Mouse (Mus musculus) WW6 (cell line): ENCODE measurements around the gene Cnot6l.
A peak's percentile ranks its signal among the peaks of the same experiment; 100 is the strongest.

ENCODE experiments used
- DNase-seq: peaks from one replicate; pipeline ENCODE4 v3.0.0-alpha.2; 2013; ENCODE audit warnings: low read depth, low spot score

Cnot6l gene

GRCm38 (mm10) chr5:96164021-96164411, at the start of gene Cnot6l:
Gene Cnot6l (minus strand): TSS chr5:96164171.
- DNase-seq: no peak

- DNase-seq: peak; percentile 82
Observed at GRCm38 (mm10) chr5:96209916-96210583, 46.1 kb upstream of the Cnot6l start.

GRCm38 (mm10) chr5:96209459-96209858, 45.5 kb upstream of the Cnot6l start, which contains the start of gene Mrpl1:
Gene Mrpl1 (plus strand): TSS chr5:96209493.
- DNase-seq: no peak

- DNase-seq: no peak
Observed at GRCm38 (mm10) chr5:96208543-96208942, 44.6 kb upstream of the Cnot6l start.

DNA sequence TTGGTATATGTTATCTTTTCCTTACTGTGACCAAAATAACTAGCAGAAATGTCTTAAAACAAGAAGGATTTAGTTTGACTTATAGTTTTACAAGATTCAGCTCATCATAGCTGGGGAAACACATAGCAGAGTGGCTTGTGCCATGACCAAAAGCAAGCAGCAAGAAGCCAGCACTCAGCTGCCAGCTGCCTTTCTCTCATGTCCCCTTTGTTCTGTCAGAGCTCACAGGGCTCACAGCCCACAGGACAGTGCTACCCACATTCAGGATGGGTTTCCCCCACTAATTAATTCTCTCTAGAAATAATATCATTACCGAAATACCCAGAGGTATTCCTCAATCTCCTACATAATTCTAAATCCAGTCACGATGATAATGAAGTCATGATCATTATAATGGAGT, 43.6 kb upstream of the Cnot6l start:
- DNase-seq: no peak

GRCm38 (mm10) chr5:96206897-96207296, 42.9 kb upstream of the Cnot6l start:
- DNase-seq: no peak

DNA sequence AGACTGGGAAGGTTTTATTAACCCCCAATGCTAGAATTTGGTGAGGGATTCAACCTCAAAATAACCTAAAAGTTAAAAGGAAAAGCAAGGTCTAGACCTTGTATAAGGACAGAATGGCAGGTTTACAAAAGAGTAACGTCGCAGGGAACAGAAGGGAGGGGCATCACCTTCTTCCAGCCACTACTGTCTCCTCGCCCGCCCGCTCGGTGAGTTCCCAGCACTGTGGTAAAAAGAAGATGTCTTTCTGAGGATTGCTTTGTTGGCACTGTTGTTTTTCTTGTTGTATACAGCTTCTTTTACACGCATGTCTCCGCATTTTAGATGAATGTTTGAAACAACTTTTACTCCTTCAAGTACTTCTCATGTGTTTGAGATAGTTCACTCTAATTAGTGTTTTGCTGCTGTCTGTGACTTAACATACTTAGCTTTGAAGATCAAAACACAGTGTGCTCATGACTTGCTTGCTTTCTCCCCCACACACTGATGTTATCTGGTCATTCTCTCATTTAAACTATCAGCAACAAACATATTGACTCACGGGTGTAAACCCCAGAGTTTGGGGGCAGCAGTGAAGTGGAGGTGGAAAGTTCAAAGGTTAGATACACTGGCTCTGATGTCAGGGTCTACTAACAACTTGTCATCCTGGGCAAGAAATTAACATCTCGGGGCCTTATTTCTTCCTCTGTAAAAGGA, 37.6 kb upstream of the Cnot6l start:
- DNase-seq: no peak

GRCm38 (mm10) chr5:96200269-96200668, 36.3 kb upstream of the Cnot6l start:
- DNase-seq: no peak

DNA sequence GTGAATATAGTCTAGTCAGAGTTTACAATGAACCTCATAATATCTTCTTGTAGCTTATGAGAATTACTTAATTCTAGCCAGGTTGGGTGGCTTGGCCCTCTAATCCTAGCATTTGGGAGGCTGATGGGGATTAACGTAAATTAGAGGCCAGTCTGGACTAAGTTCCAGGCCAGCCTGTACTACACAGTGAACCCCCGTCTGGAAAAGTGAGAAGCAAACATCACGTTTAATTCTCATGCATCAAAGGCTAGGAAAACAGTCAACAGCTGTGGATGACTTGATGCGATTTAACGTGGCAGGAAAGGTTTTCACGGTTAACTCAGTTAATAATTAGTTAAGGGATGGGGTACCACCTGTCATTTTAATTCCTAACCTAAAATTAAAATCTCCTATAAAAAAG, 34.3 kb upstream of the Cnot6l start:
- DNase-seq: no peak

DNA sequence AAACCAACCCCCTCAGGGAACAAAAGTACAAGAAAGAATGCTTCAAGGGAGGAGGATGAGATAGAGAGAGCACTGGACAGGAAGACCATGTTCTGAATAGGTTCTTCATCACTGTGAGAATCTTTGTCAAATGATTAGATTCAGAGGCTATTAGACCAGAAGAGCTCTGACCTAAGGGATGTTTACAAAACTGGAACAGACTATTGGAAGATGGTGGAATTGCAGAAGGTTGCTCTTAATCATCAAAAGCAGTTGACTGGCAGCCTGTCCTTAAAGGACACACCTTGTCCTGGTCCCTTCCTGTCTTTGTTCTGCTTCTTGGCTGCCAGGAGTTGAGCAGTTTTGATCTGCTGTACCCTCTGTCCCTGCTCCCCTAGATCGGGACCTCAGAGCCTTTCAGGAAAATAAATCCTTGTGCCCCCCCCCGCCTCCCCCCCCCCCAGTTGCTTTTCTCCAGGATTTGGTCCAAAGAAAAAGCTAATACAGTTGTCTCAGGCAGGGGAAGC, 32.6 kb upstream of the Cnot6l start:
- DNase-seq: no peak

GRCm38 (mm10) chr5:96191251-96191650, 27.3 kb upstream of the Cnot6l start:
- no peak for DNase-seq

GRCm38 (mm10) chr5:96189761-96190160, 25.8 kb upstream of the Cnot6l start:
- DNase-seq: no peak

GRCm38 (mm10) chr5:96183987-96184386, 20.0 kb upstream of the Cnot6l start:
- DNase-seq: no peak

DNA sequence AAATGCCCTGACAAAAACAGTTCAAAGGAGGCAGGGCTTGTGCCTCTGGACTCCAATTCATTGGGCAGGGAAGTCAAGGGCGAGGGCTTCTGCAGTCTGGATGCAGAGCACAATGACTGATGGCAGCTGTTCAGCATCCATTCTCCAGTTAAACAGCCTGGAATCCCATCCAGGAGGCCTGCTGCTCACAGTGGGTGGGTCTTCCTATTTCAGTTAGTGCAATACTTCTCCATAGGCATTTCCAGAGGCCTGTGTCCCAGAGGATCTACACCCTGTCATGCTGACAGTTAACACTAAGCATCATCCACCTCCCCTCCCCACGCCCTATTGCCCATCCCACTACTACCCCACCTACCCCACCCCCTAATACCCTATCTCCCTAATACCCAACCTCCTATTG, 19.2 kb upstream of the Cnot6l start:
- DNase-seq: no peak

- no peak for DNase-seq
Observed at GRCm38 (mm10) chr5:96176879-96177358, 12.9 kb upstream of the Cnot6l start.

- DNase-seq: no peak
Observed at GRCm38 (mm10) chr5:96176121-96176520, 12.2 kb upstream of the Cnot6l start.

DNA sequence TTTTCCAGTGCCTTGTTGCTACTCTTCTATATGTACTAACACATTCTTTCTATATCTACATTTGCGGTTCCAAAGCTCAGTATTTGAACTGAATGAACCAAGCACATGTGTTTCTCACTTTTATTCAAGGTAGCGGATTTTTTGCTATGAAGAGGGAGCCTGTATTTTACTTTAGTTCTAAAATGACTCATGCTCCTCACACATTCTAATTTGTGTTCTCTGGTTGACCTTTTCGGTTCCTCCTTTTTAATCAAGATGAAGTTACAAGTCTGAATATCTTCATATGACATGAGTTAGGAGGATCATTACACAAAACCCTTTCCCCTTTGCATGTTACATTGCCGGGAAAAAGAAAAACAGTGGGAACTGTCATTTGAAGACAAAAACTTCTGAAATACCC, 7.8 kb upstream of the Cnot6l start:
- no peak for DNase-seq

- DNase-seq: no peak
Observed at GRCm38 (mm10) chr5:96170443-96170842, 6.5 kb upstream of the Cnot6l start.

DNA sequence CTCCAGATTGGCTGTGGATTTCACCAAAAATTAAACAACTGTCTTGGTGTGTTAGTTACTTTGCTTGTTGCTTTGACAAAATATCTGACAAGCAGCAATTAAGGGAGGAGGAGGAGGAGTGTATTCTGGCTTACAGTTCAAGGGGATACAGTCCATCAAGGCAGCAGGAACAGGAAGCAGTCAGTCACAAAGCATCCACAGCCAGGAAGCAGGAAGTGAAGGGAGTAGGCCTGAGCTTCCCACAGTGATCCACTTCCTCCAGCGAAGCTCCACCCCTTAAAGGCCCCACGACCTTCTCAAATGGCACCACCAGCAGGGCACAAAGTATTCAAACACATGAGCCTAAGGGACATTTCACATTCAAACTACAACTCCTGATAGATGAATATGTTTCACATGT, 2.8 kb upstream of the Cnot6l start:
- DNase-seq: no peak

- DNase-seq: no peak
Observed at GRCm38 (mm10) chr5:96163396-96164020, 463 bp downstream of the Cnot6l start.

- peak; percentile 39 for DNase-seq
Observed at GRCm38 (mm10) chr5:96162399-96163331, 1.3 kb downstream of the Cnot6l start.
